Mouse (Mus musculus) intestine, postnatal 0 days (tissue): Measurements from ENCODE around the gene Bmper. TPM values are rescaled to one million over a fixed set of nuclear protein-coding genes. Genes with fewer than 3 reads are reported as not detected.

Experiments
- ATAC-seq: fragments of 200-750 bp; cut with Nextera tagmentation; 2 replicates; pipeline ENCODE4 v1.8.0; 2017; ENCODE audit warnings: mild to moderate bottlenecking, moderate TSS enrichment, moderate library complexity
- H3K27ac ChIP-seq: fragments of 300-500 bp; sonication (generic); 2 replicates; pipeline ENCODE4 v1.5.1; 2014; ENCODE audit warnings: mild to moderate bottlenecking, low read depth, low read length, moderate library complexity
- H3K27me3 ChIP-seq: fragments of 300-500 bp; sonication (generic); replicated peaks from 2 replicates; pipeline ENCODE4 v1.6.1; 2014; ENCODE audit warnings: low read length, mixed read lengths; ENCODE audit not compliant: control insufficient read depth, insufficient read depth
- H3K36me3 ChIP-seq: fragments of 300-500 bp; sonication (generic); 2 replicates; pipeline ENCODE4 v1.6.1; 2014; ENCODE audit warnings: mild to moderate bottlenecking, moderate library complexity; ENCODE audit not compliant: control insufficient read depth, insufficient read depth
- H3K4me1 ChIP-seq: fragments of 300-500 bp; sonication (generic); replicated peaks from 2 replicates; pipeline ENCODE4 v1.6.1; 2014; ENCODE audit warnings: antibody characterized with exemption, low read length, mixed read lengths; ENCODE audit not compliant: control insufficient read depth, insufficient read depth
- H3K4me2 ChIP-seq: fragments of 300-500 bp; sonication (generic); replicated peaks from 2 replicates; pipeline ENCODE4 v1.6.1; 2014; ENCODE audit warnings: low read depth, mild to moderate bottlenecking, moderate library complexity
- H3K4me3 ChIP-seq: fragments of 300-500 bp; sonication (generic); 2 replicates; pipeline ENCODE4 v1.5.1; 2014; ENCODE audit warnings: low read depth, low read length
- H3K9ac ChIP-seq: fragments of 300-500 bp; sonication (generic); 2 replicates; pipeline ENCODE4 v1.6.1; 2014; ENCODE audit warnings: mild to moderate bottlenecking, low read depth, low read length
- H3K9me3 ChIP-seq: fragments of 300-500 bp; sonication (generic); 2 replicates; pipeline ENCODE4 v1.6.1; 2016; ENCODE audit warnings: mixed run types; ENCODE audit not compliant: control insufficient read depth
- CTCF ChIP-seq: sonication (generic); IDR thresholded peaks from 2 replicates; pipeline ENCODE4 v1.5.1; 2016; ENCODE audit warnings: low read depth, mild to moderate bottlenecking, control low read depth, antibody characterized with exemption, moderate library complexity
- WGBS: fragments of 180-500 bp; shearing (Covaris S2); extraction: QIAGEN DNeasy Blood & Tissue Kit; methylation state at CpG from one replicate; pipeline ENCODE4 v1.1.7; 2014; 5-methylcytosine and 5-hydroxymethylcytosine counted together
- polyA plus RNA-seq: library from polyadenylated mRNA; unstranded; fragments of >200 nt; fragmentation: Nextera tagmentation; extraction: Ambion mirVana; gene quantifications from 2 replicates; pipeline ENCODE4 v1.2.1, GENCODE M21; 2015

Bmper gene
- polyA plus RNA-seq, 1 experiment from 2014 or later = 4.1 TPM

DNA sequence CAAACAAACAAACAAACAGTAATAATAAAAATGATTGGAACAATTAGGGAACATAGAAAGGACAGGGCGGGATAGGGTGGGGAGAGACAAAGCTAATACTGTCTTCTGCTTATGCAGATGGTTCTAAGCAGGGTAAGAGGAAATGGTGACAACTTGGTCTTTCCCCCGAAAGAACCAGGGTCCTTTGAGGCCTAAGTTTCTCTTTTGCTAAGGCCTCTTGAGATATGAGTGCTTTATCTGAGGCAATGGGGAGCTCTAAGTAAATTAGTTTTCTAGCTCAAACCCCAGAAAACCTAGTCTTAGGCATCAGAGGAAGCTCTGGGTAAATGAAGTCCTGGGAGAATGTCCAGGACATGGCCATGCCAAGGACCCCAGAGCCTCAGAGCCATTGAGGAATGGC, 141.2 kb downstream of the Bmper start:
- no peak for ATAC-seq
- Histone ChIP-seq H3K9ac (no peak overlapping the region), H3K27me3 (no peaks in the 10 kb centered on the region), H3K27ac (no peak overlapping the region), H3K9me3 (no peaks in the 10 kb centered on the region), H3K36me3 (no peaks in the 10 kb centered on the region), H3K4me2 (no peak overlapping the region), H3K4me3 (no peak overlapping the region), H3K4me1 (no peaks in the 10 kb centered on the region)
- TF ChIP-seq CTCF = no peak
- 79% methylated on average over 2 of the region's 2 CpGs for WGBS

DNA sequence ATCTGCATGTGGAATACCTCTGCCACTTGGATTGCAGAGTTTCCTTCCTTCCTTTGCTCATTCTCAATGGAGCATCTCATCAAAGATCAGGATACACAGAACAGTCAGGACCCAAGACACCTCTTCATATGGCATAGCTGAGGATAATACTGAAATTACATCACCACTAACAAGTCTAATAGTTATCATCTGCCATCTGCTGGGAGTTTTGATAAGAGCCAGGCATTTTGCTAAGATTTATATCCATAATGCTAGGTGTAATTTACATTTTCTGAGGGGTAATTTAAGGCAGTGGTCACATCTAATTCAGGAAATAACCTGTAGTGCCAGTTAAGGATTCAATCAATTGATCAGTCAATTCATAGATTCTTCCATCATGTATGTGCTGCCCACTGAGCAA, 145.2 kb downstream of the Bmper start:
- Histone ChIP-seq H3K36me3 (no peaks in the 10 kb centered on the region), H3K27ac (no peak overlapping the region), H3K27me3 (no peaks in the 10 kb centered on the region), H3K9me3 (no peaks in the 10 kb centered on the region), H3K9ac (no peak overlapping the region), H3K4me1 (no peaks in the 10 kb centered on the region), H3K4me2 (no peak overlapping the region), H3K4me3 (no peak overlapping the region)
- 0 out of 2 replicates have a peak, but pooled peaks have one; percentile 9 for TF ChIP-seq CTCF
- ATAC-seq = no peak

DNA sequence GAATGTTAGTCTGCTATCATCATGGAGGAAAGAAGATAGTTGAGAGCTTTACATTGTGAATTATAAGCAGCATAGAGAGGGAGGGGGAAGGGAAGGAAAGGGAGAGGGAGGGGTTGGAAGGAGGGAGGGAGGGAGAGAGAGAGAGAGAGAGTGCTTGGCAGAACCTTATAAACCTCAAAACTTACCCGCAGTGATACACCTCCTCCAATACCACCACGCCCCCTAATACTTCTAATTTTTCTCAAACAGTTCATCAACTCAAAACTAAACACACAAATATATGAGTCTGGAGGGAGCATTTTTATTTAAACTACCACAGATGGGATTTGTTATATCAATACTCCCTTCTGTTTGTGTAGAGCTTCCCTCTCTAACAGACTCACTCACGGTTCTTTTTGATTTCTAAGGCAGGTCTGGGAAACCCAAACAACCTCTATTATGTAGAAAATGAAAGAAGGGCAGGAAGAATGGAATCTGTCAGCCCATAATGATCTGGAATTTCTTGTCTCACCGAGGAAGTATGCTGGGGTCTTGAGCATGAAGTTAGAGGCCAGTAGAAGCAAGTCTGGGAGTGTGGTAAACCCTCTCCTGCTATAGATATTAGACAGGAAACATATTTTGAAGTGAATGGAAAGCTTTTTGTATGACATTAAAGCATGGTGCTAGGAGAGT, 152.0 kb downstream of the Bmper start:
- ATAC-seq = no peak
- Histone ChIP-seq H3K4me3 (no peak overlapping the region), H3K36me3 (no peaks in the 10 kb centered on the region), H3K9me3 (no peaks in the 10 kb centered on the region), H3K4me2 (no peak overlapping the region), H3K27me3 (no peaks in the 10 kb centered on the region), H3K27ac (no peak overlapping the region), H3K9ac (no peak overlapping the region), H3K4me1 (no peaks in the 10 kb centered on the region)
- 51% methylated on average over 4 of the region's 4 CpGs for WGBS
- no peak for TF ChIP-seq CTCF

DNA sequence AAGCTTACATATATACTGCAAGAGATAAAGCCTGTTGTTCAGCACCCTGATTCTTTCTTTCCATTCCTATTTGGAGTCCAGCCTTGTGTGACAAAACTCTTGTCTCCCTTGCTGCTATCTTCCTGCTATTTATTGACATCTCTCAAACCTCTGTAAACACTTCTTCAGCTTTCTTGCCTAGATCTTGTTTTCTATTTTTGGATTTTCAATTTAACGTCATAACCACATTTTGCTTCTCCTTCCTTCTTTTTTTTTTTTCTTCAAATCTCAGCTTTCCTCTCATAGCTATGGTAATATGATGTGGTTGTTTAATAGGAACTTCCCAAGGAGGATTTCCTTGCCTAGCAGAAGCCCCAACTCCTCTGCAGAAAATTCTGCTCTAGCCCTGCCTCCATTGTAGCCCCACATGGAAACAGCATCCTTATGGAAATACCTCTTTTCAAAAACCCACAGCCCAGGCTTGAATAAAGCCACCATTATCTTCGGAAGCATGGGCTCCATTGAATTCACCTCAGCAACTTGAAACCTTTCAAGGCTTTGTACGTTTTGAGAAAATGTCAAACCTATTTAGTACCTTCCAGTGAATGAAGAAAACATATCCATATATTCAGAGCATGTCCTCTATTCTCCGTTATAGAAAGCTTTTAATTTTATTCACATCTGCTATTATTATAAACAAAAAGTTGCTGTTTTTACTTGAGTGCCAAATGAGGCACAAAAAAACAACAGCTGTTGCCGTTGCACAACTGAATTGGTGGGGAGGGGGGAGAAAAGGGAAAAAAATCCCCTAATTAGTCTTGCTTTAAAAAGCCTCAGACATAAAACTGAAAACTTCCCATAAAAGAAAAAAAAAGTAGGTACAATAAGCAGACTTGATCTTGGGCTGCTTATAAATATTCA, 155.2 kb downstream of the Bmper start:
- Histone ChIP-seq H3K4me3 (no peak overlapping the region), H3K4me1 (no peaks in the 10 kb centered on the region), H3K27ac (no peak overlapping the region), H3K9ac (no peak overlapping the region), H3K4me2 (no peak overlapping the region), H3K36me3 (no peaks in the 10 kb centered on the region), H3K27me3 (no peaks in the 10 kb centered on the region), H3K9me3 (no peaks in the 10 kb centered on the region)
- whole genome bisulfite sequencing = 63% methylated on average over 5 of the region's 5 CpGs
- no peak for TF ChIP-seq CTCF
- ATAC-seq = no peak

DNA sequence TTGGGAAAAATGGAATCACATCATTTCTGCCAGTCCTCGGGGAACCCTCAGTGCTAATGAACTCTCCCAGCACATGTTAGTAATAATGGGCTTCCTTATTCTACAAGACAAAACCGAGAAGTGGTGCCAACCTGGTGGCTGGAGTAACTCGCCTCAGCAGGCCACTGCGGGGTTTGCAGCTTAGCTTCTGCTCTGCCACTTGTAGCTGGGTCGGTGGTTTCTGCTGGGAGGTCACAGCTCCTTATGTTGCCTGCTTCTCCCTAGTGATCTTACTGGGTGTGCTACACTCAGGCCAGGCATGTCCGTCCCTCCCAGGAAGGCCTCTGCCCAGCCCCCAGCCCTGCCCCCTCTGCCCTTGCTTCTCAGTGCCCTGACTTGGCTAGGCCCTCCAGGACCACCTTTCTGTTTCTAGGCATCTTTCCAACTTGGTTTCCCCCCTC, 155.9 kb downstream of the Bmper start:
- Histone ChIP-seq H3K9ac (no peak overlapping the region), H3K9me3 (no peaks in the 10 kb centered on the region), H3K4me1 (no peaks in the 10 kb centered on the region), H3K4me3 (no peak overlapping the region), H3K27ac (no peak overlapping the region), H3K36me3 (no peaks in the 10 kb centered on the region), H3K4me2 (no peak overlapping the region), H3K27me3 (no peaks in the 10 kb centered on the region)
- no peak for TF ChIP-seq CTCF
- 55% methylated on average over 6 of the region's 6 CpGs for WGBS
- no peak for ATAC-seq

DNA sequence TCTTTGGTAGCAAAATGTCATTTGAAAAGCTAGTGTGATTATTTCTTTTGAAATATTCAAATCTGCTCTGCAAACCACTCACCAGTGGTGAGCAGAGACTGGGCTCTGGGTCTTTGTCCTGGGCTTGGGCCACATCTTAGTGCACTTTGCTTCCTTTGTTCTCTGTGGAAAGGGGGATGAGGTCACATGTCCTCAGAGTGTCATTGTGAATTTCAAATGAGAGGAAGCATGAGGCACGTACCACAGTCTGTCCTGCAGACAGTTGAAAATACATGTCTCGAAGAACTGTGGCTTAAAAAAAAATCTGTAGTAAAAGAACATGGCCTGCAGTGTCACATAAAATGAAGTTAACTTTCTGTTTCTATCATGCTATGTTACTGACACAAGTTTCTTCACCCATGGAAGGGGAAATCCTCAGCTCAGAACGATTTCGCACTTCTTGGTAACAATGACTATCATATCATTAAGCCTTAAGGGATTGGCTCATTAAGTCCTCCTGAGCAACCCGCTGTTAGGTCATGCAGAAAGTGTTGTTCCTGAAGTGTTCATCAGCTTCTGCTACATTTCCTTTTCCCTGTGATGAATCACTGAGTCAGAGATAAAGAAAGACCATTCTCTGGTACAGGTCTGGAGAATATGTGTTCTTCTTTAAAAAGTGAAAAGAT, 157.4 kb downstream of the Bmper start:
- WGBS = 75% methylated on average over 5 of the region's 5 CpGs
- Histone ChIP-seq H3K9me3 (no peaks in the 10 kb centered on the region), H3K4me1 (no peaks in the 10 kb centered on the region), H3K36me3 (no peaks in the 10 kb centered on the region), H3K4me2 (no peak overlapping the region), H3K9ac (no peak overlapping the region), H3K27ac (no peak overlapping the region), H3K4me3 (no peak overlapping the region), H3K27me3 (no peaks in the 10 kb centered on the region)
- ATAC-seq = no peak
- no peak for TF ChIP-seq CTCF
